Mouse (Mus musculus): ENCODE data around the gene Ccnb1.
"Not testable (repeated sequence)": the region's sequence is repeated elsewhere in the genome, so short reads cannot be mapped to it uniquely, and the experiment has no call there.

Ccnb1 gene

DNA sequence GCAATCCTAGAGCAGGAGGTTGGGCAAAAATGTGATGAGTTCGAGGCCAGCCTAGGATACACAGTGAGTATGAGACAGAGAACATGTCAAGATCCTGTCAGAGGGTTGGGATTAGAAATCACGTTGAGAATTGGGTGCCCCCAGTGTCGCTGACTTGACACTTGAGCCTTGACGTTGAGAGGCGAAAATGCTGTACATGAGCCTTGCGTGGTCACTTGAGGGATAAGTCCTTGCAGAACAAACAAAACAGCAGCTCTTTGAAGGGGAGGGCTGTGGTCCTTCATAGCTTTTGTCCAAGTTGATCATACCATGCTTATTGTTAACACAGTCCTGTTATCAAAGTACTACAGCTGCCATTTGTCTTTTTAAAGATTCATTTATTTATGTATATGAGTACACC, 9.7 kb downstream of the Ccnb1 start:
- in situ Hi-C loops (cut with MboI; ENCODE audit: low pct_unique_long_range_greater_than_20kb in 1 of 2, low sequenced_read_pairs in 2 of 2, unreplicated experiment in 1 of 2) = no loop called here

- in situ Hi-C loops (cut with MboI; ENCODE audit: low pct_unique_long_range_greater_than_20kb in 1 of 2, low sequenced_read_pairs in 2 of 2, unreplicated experiment in 1 of 2) = no loop called here
These were observed 10.3 kb downstream of the Ccnb1 start for GRCm38 (mm10) chr13:100776056-100776419.

DNA sequence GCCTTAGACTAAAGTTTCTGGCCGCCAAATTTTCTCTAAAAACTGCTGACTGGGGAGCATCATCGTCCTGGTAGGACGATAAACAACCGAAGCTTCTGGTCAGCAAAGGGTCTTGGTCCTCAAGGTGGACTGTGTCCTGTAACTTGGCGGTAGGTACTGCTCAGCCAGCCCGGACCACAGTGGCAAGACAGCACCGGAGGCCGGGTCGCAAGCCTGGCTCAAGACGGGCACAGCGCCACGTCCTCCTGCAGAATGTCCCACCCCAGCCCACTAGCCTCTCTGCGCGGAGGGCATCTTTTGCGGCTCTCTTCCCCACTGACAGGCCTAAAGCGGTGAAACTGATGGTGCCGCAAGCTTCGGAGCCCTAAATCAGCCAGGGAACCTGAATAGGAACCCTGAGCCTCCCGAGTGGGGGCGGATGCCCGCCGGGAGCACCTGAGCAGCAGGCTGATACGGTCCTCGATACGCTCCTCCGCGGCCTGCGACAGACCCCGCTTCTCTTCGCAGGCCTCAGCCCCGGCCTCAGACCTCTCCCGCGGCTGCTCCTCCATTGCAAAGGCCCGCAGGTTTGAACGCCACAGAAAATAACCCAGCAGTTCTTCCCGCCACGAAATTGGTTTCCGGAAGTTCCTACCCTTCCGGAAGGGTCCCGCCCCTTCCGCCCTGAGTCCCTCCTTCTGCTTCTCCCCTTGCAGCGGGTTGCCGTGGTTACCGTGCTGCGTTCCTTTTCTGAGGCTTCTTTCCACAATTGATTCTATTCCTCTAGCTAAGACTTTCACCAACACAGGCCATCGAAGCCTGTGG, 10.9 kb downstream of the Ccnb1 start, which contains the start of gene Cenph:
Cenph (minus strand) TSS at position 648 of the 804 bp plus-strand sequence.
- in situ Hi-C loops (cut with MboI; ENCODE audit: low pct_unique_long_range_greater_than_20kb in 1 of 2, low sequenced_read_pairs in 2 of 2, unreplicated experiment in 1 of 2) = no loop called here

- in situ Hi-C loops (cut with MboI; ENCODE audit: low pct_unique_long_range_greater_than_20kb in 1 of 2, low sequenced_read_pairs in 2 of 2, unreplicated experiment in 1 of 2) = no loop called here
These were observed 11.7 kb downstream of the Ccnb1 start for GRCm38 (mm10) chr13:100774704-100775103.

GRCm38 (mm10) chr13:100755329-100755728, 31.0 kb downstream of the Ccnb1 start:
- in situ Hi-C loops (cut with MboI; ENCODE audit: low pct_unique_long_range_greater_than_20kb in 1 of 2, low sequenced_read_pairs in 2 of 2, unreplicated experiment in 1 of 2) = no loop called here

- in situ Hi-C loops (cut with MboI; ENCODE audit: low pct_unique_long_range_greater_than_20kb in 1 of 2, low sequenced_read_pairs in 2 of 2, unreplicated experiment in 1 of 2) = no loop called here
These were observed 32.2 kb downstream of the Ccnb1 start for GRCm38 (mm10) chr13:100754186-100754585.

DNA sequence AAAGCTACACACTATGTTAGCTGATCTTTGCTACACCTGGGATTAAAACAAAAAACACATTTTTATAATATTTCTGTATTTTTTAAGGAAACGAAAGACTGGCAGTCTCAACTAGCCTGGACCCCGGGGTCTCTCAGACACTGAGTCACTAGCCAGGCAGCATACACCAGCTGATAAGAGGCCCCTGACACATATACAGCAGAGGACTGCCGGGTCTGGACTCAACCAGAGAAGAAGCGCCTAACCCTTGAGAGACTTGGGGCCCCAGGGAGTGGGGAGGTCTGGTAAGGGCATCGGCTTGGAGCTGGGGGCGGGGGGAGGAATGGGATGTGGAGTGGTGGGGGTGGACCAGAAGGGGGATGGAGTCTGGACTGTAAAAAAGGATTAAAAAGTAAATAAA, 33.4 kb downstream of the Ccnb1 start:
- in situ Hi-C loops (cut with MboI; ENCODE audit: low pct_unique_long_range_greater_than_20kb in 1 of 2, low sequenced_read_pairs in 2 of 2, unreplicated experiment in 1 of 2) = no loop called here

DNA sequence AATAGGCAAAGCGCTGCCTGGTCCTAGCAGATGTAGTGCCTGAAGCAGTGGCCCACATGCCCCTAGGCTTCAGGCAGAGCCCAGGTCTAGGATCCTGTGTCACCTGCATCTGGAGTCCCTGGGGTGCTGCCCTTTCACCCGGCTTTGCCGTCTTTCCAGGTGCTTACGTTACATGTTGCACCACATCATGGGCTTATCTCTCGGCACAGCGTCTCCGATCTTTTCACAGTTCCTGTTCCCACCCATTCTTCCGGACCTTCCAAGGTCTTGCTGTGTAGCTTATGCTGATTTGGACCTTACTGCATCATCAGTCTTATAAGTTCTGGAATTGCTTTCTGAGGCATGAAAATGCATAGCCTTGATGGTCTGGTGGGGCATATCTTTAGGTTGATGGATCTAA, 33.8 kb downstream of the Ccnb1 start:
- in situ Hi-C loops (cut with MboI; ENCODE audit: low pct_unique_long_range_greater_than_20kb in 1 of 2, low sequenced_read_pairs in 2 of 2, unreplicated experiment in 1 of 2) = no loop called here

DNA sequence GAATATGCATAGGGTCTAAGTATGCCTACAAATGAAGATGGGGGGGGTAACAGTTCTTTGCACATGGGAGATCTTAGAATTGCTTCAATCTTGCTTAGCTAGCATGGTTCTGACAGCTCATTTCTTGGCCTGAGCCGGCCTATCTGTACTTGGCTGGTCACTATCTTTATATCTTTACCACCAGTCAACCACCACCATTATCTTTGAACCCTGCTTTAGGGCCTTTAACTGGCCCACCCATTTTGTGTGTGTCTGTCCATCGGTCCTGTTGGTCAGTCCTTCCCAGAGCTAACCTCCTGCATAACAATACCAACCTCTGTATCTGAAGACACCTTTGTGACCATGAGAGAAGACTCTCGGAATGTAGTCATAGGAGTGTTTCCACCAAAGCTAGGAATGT, 35.0 kb downstream of the Ccnb1 start:
- in situ Hi-C loops (cut with MboI; ENCODE audit: low pct_unique_long_range_greater_than_20kb in 1 of 2, low sequenced_read_pairs in 2 of 2, unreplicated experiment in 1 of 2) = no loop called here

- in situ Hi-C loops (cut with MboI; ENCODE audit: low pct_unique_long_range_greater_than_20kb in 1 of 2, low sequenced_read_pairs in 2 of 2, unreplicated experiment in 1 of 2) = no loop called here
These were observed 35.6 kb downstream of the Ccnb1 start for GRCm38 (mm10) chr13:100750799-100751198.

DNA sequence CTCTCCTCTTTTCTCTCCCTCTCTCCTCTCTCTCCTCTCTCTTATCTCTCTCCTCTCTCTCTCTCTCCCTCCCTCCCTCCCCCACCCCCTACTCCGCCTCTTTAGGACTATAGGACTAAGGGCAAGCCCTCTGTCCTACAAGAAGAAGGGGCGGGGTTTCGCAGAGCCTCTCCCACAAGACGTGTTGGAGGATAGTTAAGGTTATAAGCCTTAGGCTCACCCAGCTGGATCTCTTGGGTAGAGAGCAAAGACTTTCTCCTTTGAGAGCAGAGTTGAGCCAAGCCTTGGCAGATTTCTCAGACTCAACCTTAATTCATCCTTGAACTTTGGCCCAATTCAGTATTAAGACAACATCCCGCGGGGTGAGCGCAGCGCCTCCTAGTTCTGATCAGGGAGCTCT, 37.7 kb downstream of the Ccnb1 start:
- in situ Hi-C loops (cut with MboI; ENCODE audit: low pct_unique_long_range_greater_than_20kb in 1 of 2, low sequenced_read_pairs in 2 of 2, unreplicated experiment in 1 of 2) = no loop called here

- in situ Hi-C loops (cut with MboI; ENCODE audit: low pct_unique_long_range_greater_than_20kb in 1 of 2, low sequenced_read_pairs in 2 of 2, unreplicated experiment in 1 of 2) = no loop called here
These were observed 40.3 kb downstream of the Ccnb1 start for GRCm38 (mm10) chr13:100746090-100746489.

DNA sequence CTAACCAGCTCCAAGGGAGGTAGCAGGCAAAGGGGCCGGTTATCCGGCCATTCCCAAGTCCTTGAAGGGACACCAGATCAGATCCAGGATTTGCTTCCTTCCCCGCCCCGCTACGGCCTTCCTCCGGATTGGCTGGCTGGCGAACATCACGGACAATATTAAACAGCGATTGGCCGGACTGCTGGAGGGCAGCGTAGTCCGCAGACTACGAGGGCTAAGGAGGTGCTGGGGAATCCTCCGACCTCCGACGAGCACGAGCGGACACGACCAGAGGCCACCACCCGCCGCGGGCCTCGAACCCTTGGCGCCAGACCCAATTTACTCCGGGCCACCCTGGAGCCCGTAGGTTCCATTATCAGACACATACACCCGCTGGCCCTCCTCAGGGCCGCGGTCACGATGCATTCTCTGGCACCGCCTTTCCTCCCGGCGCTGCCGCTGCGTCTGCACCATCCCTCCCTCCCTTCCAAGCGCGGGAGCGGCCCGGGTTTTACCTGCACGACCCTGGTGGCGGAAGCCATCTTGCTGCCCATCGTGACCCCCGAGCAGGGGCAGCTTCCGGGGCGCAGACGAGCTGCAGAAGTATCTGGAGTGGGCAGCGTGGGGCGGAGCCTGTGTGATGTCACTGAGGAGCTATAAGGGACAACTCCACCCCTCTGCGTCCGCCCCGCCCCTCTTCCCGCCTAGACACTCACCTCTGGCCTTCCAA, 42.2 kb downstream of the Ccnb1 start, which contains the start of gene Mrps36:
Mrps36 (minus strand) TSS at position 624 of the 709 bp plus-strand sequence.
- in situ Hi-C loops (cut with MboI; ENCODE audit: low pct_unique_long_range_greater_than_20kb in 1 of 2, low sequenced_read_pairs in 2 of 2, unreplicated experiment in 1 of 2) = no loop called here

DNA sequence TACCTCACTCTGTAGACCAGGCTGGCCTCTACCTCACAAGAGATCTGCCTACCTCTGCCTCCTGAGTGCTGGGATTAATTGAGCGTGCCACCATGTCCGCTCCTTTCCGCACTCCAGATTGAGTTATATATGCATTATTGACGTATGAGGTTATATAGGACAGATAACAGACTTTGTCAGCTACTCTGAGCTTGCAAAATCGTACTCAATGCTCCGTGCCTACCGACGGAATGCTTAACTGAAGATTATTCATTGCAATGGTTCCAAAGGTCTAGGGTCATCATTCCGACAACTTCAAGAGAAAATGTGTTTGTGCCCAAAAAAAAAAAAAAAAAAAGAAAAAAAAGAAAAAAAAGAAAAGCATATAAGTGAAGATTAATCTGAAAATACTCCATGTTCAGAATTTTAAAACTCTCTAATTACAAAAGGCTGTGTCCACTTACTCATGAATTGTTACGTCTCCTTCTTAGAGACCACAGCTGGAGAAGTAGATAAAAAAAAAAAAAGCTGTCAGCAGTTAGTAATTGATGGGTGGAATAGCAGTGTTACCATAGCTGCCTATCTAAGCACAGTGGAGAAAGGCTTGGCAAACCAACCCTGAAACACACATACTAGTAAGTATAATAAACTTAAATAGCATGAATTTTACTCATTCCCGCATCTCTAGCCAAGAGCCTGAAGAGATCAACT, 42.9 kb downstream of the Ccnb1 start:
- in situ Hi-C loops (cut with MboI; ENCODE audit: low pct_unique_long_range_greater_than_20kb in 1 of 2, low sequenced_read_pairs in 2 of 2, unreplicated experiment in 1 of 2) = no loop called here

GRCm38 (mm10) chr13:100742831-100743230, 43.5 kb downstream of the Ccnb1 start:
- in situ Hi-C loops (cut with MboI; ENCODE audit: low pct_unique_long_range_greater_than_20kb in 1 of 2, low sequenced_read_pairs in 2 of 2, unreplicated experiment in 1 of 2) = no loop called here

GRCm38 (mm10) chr13:100732756-100733155, 53.6 kb downstream of the Ccnb1 start:
- in situ Hi-C loops (cut with MboI; ENCODE audit: low pct_unique_long_range_greater_than_20kb in 1 of 2, low sequenced_read_pairs in 2 of 2, unreplicated experiment in 1 of 2) = no loop called here

- in situ Hi-C loops (cut with MboI; ENCODE audit: low pct_unique_long_range_greater_than_20kb in 1 of 2, low sequenced_read_pairs in 2 of 2, unreplicated experiment in 1 of 2) = not testable (repeated sequence)
These were observed 54.8 kb downstream of the Ccnb1 start for GRCm38 (mm10) chr13:100731462-100732046.

DNA sequence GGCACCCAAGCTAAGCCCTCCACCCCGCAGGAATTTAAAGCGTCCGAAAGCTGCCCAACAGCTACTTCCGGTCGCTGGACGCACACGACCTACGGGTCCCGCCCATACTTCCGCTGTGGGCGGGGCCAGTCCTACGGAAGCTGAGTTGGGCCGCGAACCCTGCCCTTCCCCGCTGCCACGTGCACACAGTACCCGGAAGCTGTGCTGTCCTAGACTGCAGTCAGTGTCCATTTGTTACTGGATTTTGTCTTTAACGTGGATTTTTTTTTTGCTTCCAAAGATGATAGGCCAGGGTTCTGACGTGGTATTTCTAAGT, 55.6 kb downstream of the Ccnb1 start, which contains the start of gene Cdk7:
Cdk7 (minus strand) TSS at position 79 of the 316 bp plus-strand sequence.
- in situ Hi-C loops (cut with MboI; ENCODE audit: low pct_unique_long_range_greater_than_20kb in 1 of 2, low sequenced_read_pairs in 2 of 2, unreplicated experiment in 1 of 2) = no loop called here

Data from mouse embryonic stem cell (cell line).